Mouse (Mus musculus) brain, embryonic 14.5 days (tissue): ENCODE measurements around the gene Hrasls5.

Experiments
- CTCF ChIP-seq: fragments of 200-500 bp; IDR thresholded peaks from 2 replicates; pipeline ENCODE4 v1.5.1; 2012; ENCODE audit warnings: inconsistent platforms, mild to moderate bottlenecking, moderate library complexity, borderline replicate concordance; ENCODE audit not compliant: insufficient read depth, insufficient read length; ENCODE audit errors: extremely low read depth
- POLR2A ChIP-seq: fragments of 200-500 bp; IDR thresholded peaks from 2 replicates; pipeline ENCODE4 v1.6.1; 2012; ENCODE audit warnings: mild to moderate bottlenecking, inconsistent platforms, borderline replicate concordance; ENCODE audit not compliant: poor library complexity, insufficient read depth, insufficient read length, severe bottlenecking; ENCODE audit errors: extremely low read depth

DNA sequence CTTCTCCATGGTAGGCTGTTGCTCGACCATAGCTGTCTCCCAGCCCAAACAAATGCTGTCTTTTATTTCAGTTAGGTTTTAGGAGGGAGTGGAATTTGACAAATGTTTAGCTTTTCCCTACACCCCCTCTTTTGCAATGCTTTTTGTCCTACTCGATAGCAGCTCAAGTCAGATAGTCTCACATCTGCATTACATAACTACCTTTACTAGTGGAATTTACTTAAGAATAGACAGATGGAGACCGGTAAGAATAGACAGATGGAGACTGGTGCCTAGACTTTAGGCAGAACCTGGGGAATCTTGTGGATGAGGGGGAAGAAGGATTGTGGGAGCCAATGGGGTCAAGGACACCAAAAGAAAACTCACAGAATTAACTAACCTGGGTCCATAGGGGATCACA is 28.7 kb upstream of the Hrasls5 start:
- no peak for TF ChIP-seq CTCF
- TF ChIP-seq POLR2A, result no peak
